Mouse (Mus musculus): ENCODE measurements around the gene Rasal2.

Rasal2 gene

GRCm38 (mm10) chr1:157412454-157413369, at the start of gene Rasal2:
Rasal2 (minus strand) TSS chr1:157412595.
- in situ Hi-C loops (cut with MboI), result no loop called here

- in situ Hi-C loops (cut with MboI), result no loop called here
These were observed 48.9 kb upstream of the Rasal2 start for GRCm38 (mm10) chr1:157461276-157461675.

GRCm38 (mm10) chr1:157459904-157460303, 47.5 kb upstream of the Rasal2 start:
- in situ Hi-C loops (cut with MboI), result no loop called here

DNA sequence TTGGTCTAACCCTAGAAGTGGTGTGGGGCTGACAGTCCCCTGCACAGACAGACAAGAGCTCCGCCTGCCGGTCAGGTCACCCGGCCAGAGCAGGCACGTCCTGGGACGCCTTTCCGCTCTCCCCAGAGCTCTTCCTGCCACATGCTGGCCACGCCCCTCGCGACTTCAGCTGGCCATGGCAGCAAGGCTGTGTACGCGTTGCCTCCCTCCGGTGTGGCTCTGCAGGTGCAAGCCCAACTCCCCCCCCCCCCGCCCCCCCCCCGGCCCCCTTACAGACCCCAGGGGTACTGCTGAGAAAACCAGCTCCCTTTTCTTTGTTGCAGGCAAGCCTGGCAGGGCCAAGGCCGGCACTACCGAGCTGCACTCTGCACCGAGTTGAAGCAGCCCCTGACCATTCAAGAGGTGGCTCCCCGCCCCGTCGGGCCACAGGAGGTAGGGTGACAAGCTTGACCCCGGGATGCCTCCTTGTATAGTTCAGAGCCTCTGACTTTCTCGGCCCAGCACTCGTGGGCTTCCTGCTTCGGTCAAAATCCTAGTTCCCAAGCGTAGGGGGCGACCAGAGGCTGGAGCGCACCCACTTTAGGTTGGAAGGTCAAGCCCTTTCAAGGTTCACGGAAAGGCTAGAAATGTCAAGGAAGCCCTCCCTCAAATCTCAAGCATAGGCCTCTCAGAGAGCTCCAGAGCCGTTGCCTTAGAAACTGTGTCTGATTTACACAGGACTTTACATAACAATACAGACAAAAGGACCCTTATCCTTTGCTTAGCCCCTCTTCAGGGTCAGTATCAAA, 46.2 kb upstream of the Rasal2 start, which contains the start of gene Cryzl2:
Cryzl2 (plus strand) TSS at position 157 of the 788 bp plus-strand sequence.
- in situ Hi-C loops (cut with MboI), result no loop called here

DNA sequence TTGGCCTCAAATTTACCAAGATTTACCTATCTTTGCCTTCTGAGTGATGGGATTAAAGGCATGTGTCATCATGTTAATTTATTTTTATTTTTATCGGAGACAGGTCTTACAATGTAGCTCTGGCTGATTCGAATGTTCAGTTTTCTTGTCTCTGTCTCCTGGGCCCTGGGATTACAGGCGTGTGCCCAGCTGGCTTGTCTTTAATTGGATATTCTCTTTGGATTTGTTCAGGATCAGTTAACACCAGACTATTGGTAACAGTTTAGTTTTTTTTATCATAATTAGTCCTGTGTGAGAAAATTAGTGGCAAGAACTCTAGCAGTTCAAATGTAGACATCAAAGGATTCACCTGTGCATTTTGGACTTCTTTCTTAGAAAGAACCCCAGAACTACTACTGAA, 45.4 kb upstream of the Rasal2 start:
- in situ Hi-C loops (cut with MboI), result no loop called here

DNA sequence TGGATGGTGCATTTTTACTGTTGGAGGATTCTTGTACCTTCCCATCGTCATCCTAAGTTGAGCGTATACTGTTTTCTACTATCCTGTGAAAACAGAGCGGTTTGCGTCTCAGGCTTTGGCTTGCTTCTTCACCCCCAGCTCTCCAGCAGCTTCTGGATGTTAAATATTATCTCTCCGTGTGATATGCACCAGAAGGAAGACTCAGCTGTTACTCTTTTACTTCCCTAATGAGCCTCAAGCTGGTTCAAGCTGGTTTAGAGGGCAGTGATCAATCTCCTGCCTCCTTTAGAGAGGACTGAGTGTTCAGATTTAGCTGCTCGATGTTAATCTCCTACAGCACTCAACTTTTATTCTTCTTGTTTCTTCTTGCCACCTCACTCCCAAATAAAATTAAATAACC, 42.5 kb upstream of the Rasal2 start:
- in situ Hi-C loops (cut with MboI), result no loop called here

DNA sequence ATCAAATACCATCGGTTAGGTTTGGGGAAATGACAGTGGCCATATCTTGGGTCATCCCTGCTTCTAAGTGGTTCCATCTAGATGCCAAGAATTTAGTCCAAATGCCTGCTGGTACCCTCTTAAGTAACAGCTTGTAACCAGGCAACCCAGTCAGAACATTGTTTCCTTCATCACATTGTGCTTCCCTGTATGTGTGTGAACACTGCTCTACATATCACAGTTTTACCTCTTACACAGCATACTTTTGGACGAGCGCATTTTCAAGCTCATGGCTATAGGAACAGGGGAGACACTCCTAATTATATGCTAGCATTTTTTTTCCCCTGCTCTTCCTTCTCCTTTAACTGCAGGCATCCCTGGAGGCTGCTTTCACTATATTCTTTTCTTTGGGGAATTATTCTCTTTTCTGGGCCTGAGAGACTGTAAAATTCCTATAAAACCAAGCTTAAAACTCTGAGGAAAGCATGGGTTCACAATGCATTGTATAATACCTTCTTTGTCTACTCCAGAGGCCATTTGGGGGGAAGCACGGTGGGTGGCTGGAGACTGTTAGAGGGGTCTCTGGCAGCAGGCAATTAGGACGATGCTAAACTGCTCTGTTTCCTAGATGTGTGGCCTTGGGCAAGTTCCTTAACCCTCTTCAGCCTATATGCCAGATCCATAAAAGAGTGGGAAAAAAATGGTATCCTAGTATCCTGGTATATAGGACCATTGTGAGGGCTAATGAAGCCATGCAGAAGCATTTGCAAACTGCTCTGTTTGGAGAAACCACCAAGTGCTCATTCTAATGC, 40.6 kb upstream of the Rasal2 start:
- in situ Hi-C loops (cut with MboI), result no loop called here

GRCm38 (mm10) chr1:157452284-157452683, 39.9 kb upstream of the Rasal2 start:
- in situ Hi-C loops (cut with MboI), result no loop called here

DNA sequence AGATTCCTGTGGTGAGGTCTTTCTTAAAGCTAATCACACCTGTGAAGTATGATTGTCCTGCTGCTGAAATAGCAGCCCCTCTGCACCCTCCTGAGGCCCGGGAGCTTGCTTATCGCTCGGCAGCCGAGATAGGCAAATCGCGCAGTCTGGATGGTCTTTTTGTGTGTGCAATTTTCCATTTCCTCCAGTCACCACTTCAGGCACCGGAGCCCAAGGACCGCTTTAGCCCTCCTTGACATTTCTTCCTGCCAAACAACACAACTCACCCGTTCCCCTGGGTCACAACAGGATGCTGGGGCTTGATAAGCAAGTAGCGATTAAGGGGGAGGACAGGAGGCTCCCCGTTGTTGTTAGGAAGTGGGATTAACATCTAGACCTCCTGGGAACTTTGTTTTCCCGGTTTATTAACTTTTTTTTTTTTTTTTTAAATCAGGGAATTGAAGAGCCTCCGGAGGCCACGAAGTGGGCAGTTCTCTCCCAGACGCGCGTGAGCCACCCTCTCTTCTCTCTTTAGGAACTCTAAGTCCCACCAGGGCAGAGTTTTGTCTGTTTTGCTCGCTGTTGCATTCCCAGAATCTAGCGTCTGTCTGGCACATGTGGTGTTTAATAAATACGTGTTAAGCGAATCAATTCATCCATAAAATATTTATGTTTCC, 37.7 kb upstream of the Rasal2 start:
- in situ Hi-C loops (cut with MboI), result loop anchor here (25.0 kb wide), 1 partner anchor 713 kb away; no protein-coding TSS in a partner anchor

DNA sequence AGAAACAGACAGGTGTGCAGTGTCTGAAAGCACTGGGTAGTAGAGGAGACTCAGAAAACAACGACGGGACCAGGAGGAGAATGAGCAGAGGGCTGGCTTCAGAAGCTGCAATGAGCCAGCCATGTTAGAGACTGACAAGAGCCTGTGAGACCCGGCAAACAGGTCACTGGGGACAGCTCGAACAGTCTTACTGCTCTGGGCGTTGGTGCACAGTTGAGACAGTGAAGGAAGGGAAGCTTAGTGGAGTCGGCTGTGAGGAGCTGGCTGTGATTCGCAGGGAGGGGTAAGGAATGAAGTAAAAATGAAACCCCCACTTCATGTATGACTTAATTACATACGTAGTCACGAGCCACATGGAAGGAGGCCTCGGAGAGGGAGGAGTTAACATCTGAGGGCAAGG, 37.1 kb upstream of the Rasal2 start:
- in situ Hi-C loops (cut with MboI), result loop anchor here (25.0 kb wide), 1 partner anchor 712 kb away; no protein-coding TSS in a partner anchor

DNA sequence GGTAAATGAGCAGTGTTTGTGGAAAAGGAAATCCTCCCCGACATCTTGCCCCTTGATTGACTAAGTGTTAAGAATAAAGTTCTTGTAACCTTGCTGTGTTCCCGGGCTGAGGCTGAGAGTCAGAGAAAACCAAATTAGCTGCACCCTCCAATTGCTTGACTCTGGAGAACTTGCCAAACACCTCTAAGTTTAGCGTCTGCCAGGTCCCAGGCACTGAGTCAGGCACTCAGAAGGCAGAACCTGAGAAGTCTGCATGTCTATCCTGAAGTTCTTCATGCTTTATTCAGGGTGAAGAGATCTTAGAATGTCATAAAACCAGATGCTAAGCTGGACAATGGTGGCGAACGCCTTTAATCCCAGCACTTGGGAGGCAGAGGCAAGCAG, 36.4 kb upstream of the Rasal2 start:
- in situ Hi-C loops (cut with MboI), result loop anchor here (25.0 kb wide), 1 partner anchor 711 kb away; no protein-coding TSS in a partner anchor

- in situ Hi-C loops (cut with MboI), result loop anchor here (25.0 kb wide), 1 partner anchor 711 kb away; no protein-coding TSS in a partner anchor
These were observed 35.9 kb upstream of the Rasal2 start for GRCm38 (mm10) chr1:157448164-157448804.

- in situ Hi-C loops (cut with MboI), result loop anchor here (25.0 kb wide), 1 partner anchor 710 kb away; no protein-coding TSS in a partner anchor
These were observed 34.7 kb upstream of the Rasal2 start for GRCm38 (mm10) chr1:157447142-157447541.

- in situ Hi-C loops (cut with MboI), result loop anchor here (25.0 kb wide), 1 partner anchor 709 kb away; no protein-coding TSS in a partner anchor
These were observed 33.9 kb upstream of the Rasal2 start for GRCm38 (mm10) chr1:157446325-157446724.

DNA sequence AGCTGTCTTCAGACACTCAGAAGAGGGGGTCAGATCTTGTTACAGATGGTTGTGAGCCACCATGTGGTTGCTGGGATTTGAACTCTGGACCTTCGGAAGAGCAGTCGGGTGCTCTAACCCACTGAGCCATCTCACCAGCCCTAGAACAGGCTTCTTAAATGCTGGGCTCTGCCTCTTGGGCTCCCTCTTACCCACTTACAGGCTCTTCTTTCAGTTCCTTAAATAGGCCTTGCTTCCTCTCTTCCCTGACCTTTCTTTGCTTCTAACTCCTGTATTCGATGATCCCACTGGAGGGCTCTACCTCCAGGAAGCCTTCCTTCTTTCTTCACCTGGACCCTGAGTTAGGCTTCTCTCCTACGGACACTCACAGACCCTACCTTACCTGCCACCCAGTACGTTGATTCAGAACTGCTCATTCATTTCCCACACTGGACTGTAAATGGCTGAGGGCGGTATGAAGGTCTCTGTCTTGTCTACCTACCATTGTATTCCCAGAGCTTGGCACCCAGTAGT, 33.1 kb upstream of the Rasal2 start:
- in situ Hi-C loops (cut with MboI), result loop anchor here (25.0 kb wide), 1 partner anchor 708 kb away; no protein-coding TSS in a partner anchor

GRCm38 (mm10) chr1:157444632-157445300, 32.4 kb upstream of the Rasal2 start:
- in situ Hi-C loops (cut with MboI), result loop anchor here (25.0 kb wide), 1 partner anchor 707 kb away; no protein-coding TSS in a partner anchor

GRCm38 (mm10) chr1:157443723-157444561, 31.5 kb upstream of the Rasal2 start:
- in situ Hi-C loops (cut with MboI), result loop anchor here (25.0 kb wide), 1 partner anchor 707 kb away; no protein-coding TSS in a partner anchor

DNA sequence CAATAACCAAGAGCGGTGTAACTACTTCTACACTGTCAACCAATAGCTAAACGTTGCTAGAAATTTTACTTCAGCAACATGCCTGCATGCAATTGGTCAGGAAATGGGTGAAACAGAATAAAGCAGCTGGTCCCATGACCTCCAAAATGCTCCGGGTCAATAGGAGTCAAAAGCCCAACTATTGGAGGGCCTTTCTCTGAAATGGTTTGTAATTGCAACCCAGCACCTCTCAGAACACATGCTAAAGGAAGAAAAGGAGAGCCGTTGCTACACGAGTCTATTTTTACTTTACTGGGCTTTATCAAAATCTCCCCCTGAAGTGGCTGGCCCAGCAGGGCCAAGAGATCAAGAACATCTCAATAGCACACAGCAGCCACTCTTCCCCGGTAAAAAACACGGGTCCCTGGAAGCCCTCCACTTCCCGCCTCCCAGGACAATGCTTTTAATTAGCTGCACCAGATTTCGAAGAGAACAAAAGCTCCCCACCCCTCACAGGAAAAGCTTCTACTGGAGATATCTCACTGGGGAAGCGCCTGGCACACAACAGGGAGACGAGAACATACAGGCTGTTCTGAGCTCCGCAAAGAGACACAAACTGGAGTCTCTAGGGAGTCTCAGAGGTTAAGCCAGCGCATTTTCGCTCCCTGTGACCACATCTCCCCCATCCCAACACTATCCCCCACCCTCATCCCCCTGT, 30.8 kb upstream of the Rasal2 start:
- in situ Hi-C loops (cut with MboI), result loop anchor here (25.0 kb wide), 1 partner anchor 706 kb away; no protein-coding TSS in a partner anchor

Measured in mature B cell (primary cell).